Mouse (Mus musculus) midbrain, embryonic 13.5 days (tissue): ENCODE results near the gene Rfx2. TPM values are rescaled to one million over a fixed set of nuclear protein-coding genes. Genes with fewer than 3 reads are reported as not detected.

ENCODE experiments used
- ATAC-seq: fragments of 200-750 bp; cut with Nextera tagmentation; 2 replicates; pipeline ENCODE4 v1.8.0; 2017; ENCODE audit warnings: mild to moderate bottlenecking, moderate TSS enrichment, moderate library complexity
- H3K27ac ChIP-seq: fragments of 300-500 bp; sonication (generic); 2 replicates; pipeline ENCODE4 v1.5.1; 2015; ENCODE audit warnings: inconsistent platforms, mild to moderate bottlenecking, moderate library complexity
- H3K27me3 ChIP-seq: fragments of 300-500 bp; sonication (generic); 2 replicates; pipeline ENCODE4 v1.6.1; 2015; ENCODE audit warnings: mild to moderate bottlenecking, inconsistent platforms
- H3K36me3 ChIP-seq: fragments of 300-500 bp; sonication (generic); 2 replicates; pipeline ENCODE4 v1.6.1; 2015; ENCODE audit warnings: mild to moderate bottlenecking, inconsistent platforms
- H3K4me1 ChIP-seq: fragments of 300-500 bp; sonication (generic); replicated peaks from 2 replicates; pipeline ENCODE4 v1.6.1; 2015; ENCODE audit warnings: inconsistent platforms
- H3K4me2 ChIP-seq: fragments of 300-500 bp; sonication (generic); replicated peaks from 2 replicates; pipeline ENCODE4 v1.6.1; 2015; ENCODE audit warnings: moderate library complexity, mild to moderate bottlenecking, inconsistent platforms
- H3K4me3 ChIP-seq: fragments of 300-500 bp; sonication (generic); replicated peaks from 2 replicates; pipeline ENCODE4 v1.5.1; 2015; ENCODE audit warnings: mild to moderate bottlenecking, inconsistent platforms
- H3K9ac ChIP-seq: fragments of 300-500 bp; sonication (generic); replicated peaks from 2 replicates; pipeline ENCODE4 v1.6.1; 2015; ENCODE audit warnings: mild to moderate bottlenecking, inconsistent platforms
- H3K9me3 ChIP-seq: fragments of 300-500 bp; sonication (generic); 2 replicates; pipeline ENCODE4 v1.6.1; 2016; ENCODE audit warnings: mild to moderate bottlenecking, inconsistent platforms
- WGBS: fragments of 180-500 bp; shearing (Covaris S2); methylation state at CpG from one replicate; pipeline ENCODE4 v1.1.7; 2015; 5-methylcytosine and 5-hydroxymethylcytosine counted together
- polyA plus RNA-seq: library from polyadenylated mRNA; unstranded; fragments of >200 nt; fragmentation: Nextera tagmentation; extraction: Ambion mirVana; gene quantifications from 2 replicates; pipeline ENCODE4 v1.2.1, GENCODE M21; 2015

Gene Rfx2
- polyA plus RNA-seq, 1 experiment from 2014 or later = 6.3 TPM

DNA sequence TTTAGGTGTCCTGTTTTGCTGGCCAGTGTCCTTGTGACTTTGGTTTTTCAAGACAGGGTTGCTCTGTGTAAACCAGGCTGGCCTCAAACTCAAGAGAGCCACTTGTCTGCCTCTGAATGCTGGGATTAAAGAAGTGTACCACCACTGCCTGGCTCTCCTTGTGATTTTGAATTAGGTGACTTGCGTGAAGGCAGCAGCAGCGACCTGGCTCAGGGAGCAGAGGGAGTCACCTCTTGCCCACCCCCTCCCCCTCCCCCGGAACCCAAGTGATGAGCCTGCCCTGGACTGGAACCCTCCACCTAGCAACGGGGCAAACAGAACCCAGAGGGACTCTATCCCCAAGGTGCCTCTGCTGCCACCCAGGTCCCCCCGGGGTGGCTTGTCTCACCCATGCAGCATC, 60.9 kb downstream of the Rfx2 start, which contains the start of gene Prr22:
TSS of gene Prr22 (plus strand) at position 301 of the 400 bp plus-strand sequence.
- WGBS = 95% methylated on average over 5 of the region's 5 CpGs
- Histone ChIP-seq H3K36me3 (peaks cover 55% of the 10 kb centered on the region), H3K9me3 (no peaks in the 10 kb centered on the region), H3K27ac (no peak within 1 kb of the TSS), H3K27me3 (no peaks in the 10 kb centered on the region), H3K4me3 (no peak within 1 kb of the TSS), H3K9ac (no peak within 1 kb of the TSS), H3K4me1 (peaks cover 7% of the 10 kb centered on the region), H3K4me2 (no peak within 1 kb of the TSS)
- no peak for ATAC-seq

DNA sequence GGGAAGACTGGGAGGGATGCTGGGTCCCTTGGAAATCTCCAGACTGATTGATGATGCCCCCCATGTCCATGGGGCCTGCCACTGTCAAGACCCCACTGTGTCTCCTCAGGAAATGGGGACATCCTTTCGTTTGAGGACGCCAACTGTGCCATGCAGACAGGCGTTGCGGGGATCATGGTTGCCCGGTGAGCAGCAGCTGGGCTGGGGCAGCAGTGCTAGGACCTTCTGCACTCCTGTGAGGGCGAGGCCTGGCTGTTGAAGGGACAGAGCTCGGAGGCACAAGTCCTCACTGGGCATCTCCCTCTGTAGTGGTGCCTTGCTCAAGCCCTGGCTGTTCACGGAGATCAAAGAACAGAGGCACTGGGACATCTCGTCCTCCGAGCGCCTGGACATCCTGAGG, 61.9 kb downstream of the Rfx2 start:
- ATAC-seq = no peak
- H3K9ac ChIP-seq = no peak overlapping the region
- peaks cover 11% of the 10 kb centered on the region for H3K4me1 ChIP-seq
- H3K27ac ChIP-seq = no peak overlapping the region
- 97% methylated on average over 11 of the region's 11 CpGs for WGBS
- H3K9me3 ChIP-seq = no peaks in the 10 kb centered on the region
- H3K4me2 ChIP-seq = no peak overlapping the region
- H3K36me3 ChIP-seq = peaks cover 55% of the 10 kb centered on the region
- no peak overlapping the region for H3K4me3 ChIP-seq
- no peaks in the 10 kb centered on the region for H3K27me3 ChIP-seq

GRCm38 (mm10) chr17:56767531-56768135, 63.2 kb downstream of the Rfx2 start:
- ATAC-seq = no peak
- Histone ChIP-seq H3K9ac (no peak overlapping the region), H3K27me3 (no peaks in the 10 kb centered on the region), H3K4me2 (no peak overlapping the region), H3K9me3 (no peaks in the 10 kb centered on the region), H3K4me1 (peaks cover 20% of the 10 kb centered on the region), H3K36me3 (peaks cover 55% of the 10 kb centered on the region), H3K4me3 (no peak overlapping the region), H3K27ac (no peak overlapping the region)
- 94% methylated on average over 29 of the region's 29 CpGs for WGBS

DNA sequence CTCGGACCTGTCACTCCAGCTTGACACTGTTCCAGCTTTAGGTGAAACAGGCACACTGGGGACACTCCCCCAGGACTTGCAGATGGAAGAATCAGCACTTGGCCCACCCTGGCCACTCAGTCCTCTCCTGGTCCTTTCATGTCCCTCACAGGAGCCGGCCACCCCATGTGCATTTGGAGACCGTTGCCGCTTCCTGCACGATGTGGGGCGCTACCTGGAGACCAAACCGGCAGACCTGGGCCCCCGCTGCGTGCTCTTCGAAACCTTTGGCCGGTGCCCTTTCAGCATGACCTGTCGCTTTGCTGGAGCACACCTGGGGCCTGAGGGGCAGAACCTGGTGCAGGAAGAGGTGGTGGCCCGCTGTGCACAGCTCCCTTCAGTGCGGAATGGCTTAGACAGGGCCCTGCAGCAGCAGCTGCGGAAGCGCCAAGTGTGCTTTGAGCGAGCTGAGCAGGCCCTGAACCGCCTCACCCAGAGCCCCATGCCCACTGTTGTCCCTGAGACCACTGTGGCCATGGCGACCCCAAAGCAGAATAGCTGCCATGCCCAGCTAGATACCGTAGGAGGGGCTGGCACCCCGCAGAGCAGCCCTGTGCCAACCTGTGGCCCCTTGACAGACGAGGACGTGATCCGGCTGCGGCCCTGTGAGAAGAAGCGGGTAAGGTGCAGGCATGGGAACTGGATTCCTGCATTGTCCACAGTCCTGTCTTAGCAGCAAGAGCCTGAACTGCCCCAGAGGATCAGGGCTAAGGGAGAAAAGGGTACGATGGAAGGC, 64.0 kb downstream of the Rfx2 start:
- Histone ChIP-seq H3K9me3 (no peaks in the 10 kb centered on the region), H3K4me3 (no peak overlapping the region), H3K36me3 (peaks cover 53% of the 10 kb centered on the region), H3K4me2 (no peak overlapping the region), H3K27me3 (no peaks in the 10 kb centered on the region), H3K27ac (no peak overlapping the region), H3K4me1 (peaks cover 26% of the 10 kb centered on the region), H3K9ac (no peak overlapping the region)
- ATAC-seq = no peak
- over 99% methylated on average over 27 of the region's 27 CpGs for WGBS

DNA sequence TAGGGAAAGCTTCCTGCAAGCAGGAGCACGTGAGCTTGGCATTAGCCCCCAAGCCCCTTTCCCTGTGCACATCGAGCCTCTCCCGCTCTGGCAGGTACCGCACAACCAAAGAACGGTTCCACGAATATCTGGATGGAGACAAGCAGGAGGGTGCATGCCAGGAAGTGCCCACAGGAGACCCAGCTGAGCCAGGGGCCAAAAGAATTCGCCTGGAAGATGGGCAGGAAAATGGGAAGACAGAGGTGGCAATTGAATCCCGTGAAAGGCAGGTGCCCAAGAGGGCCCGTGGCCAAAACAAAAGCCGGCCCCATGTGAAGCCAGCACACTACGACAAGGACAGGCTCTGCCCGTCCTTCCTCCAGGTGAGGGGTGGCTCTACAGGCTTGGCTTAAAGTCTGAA, 65.4 kb downstream of the Rfx2 start:
- Histone ChIP-seq H3K9me3 (no peaks in the 10 kb centered on the region), H3K4me2 (peak overlapping the region; percentile 72), H3K4me1 (peaks cover 30% of the 10 kb centered on the region), H3K4me3 (peak overlapping the region; percentile 72), H3K27ac (peak overlapping the region; percentile 94), H3K36me3 (peaks cover 39% of the 10 kb centered on the region), H3K27me3 (peaks cover 11% of the 10 kb centered on the region), H3K9ac (peak overlapping the region; percentile 73)
- WGBS = 60% methylated on average over 12 of the region's 12 CpGs
- ATAC-seq = peak; percentile 14

GRCm38 (mm10) chr17:56764474-56765354, 66.1 kb downstream of the Rfx2 start, which contains the start of gene Dus3l:
Gene Dus3l, plus strand, starts transcription at chr17:56764757.
- H3K4me1 ChIP-seq = peaks cover 30% of the 10 kb centered on the region
- ATAC-seq = peak; percentile 85
- no peaks in the 10 kb centered on the region for H3K9me3 ChIP-seq
- peak within 1 kb of the TSS; percentile 73 for H3K9ac ChIP-seq
- peak within 1 kb of the TSS; percentile 72 for H3K4me3 ChIP-seq
- H3K36me3 ChIP-seq = peaks cover 32% of the 10 kb centered on the region
- peak within 1 kb of the TSS; percentile 72 for H3K4me2 ChIP-seq
- 1% methylated on average over 57 of the region's 58 CpGs for WGBS
- H3K27me3 ChIP-seq = peaks cover 19% of the 10 kb centered on the region
- peak within 1 kb of the TSS; percentile 94 for H3K27ac ChIP-seq

DNA sequence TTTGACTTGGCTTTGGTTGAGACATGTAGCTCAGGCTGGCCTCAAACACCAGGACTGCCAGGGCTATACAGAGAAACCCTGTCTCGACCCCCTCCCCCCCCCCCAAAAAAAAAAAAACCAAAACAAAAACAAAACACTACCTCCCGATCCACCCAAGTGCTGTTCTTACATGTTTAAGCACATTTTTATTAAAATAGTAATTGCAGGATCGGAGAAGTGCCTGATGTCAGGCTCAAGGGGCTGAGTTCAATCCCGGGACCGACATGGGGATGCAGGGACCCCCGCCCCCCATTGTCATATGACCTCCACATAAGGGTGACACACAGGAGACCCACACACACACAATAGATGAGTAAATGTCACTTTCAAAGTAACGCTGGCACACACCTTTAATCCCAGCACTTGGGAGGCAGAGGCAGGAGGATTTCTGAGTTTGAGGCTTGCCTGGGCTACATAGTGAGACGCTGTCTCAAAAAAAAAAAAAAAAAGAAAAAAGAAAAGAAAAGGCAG, 67.0 kb downstream of the Rfx2 start:
- peak overlapping the region; percentile 72 for H3K4me3 ChIP-seq
- peaks cover 28% of the 10 kb centered on the region for H3K27me3 ChIP-seq
- H3K27ac ChIP-seq = peak overlapping the region; percentile 94
- H3K36me3 ChIP-seq = peaks cover 23% of the 10 kb centered on the region
- no peaks in the 10 kb centered on the region for H3K9me3 ChIP-seq
- 76% methylated on average over 8 of the region's 8 CpGs for WGBS
- H3K4me1 ChIP-seq = peaks cover 30% of the 10 kb centered on the region
- H3K9ac ChIP-seq = no peak overlapping the region
- H3K4me2 ChIP-seq = peak overlapping the region; percentile 72
- no peak for ATAC-seq

DNA sequence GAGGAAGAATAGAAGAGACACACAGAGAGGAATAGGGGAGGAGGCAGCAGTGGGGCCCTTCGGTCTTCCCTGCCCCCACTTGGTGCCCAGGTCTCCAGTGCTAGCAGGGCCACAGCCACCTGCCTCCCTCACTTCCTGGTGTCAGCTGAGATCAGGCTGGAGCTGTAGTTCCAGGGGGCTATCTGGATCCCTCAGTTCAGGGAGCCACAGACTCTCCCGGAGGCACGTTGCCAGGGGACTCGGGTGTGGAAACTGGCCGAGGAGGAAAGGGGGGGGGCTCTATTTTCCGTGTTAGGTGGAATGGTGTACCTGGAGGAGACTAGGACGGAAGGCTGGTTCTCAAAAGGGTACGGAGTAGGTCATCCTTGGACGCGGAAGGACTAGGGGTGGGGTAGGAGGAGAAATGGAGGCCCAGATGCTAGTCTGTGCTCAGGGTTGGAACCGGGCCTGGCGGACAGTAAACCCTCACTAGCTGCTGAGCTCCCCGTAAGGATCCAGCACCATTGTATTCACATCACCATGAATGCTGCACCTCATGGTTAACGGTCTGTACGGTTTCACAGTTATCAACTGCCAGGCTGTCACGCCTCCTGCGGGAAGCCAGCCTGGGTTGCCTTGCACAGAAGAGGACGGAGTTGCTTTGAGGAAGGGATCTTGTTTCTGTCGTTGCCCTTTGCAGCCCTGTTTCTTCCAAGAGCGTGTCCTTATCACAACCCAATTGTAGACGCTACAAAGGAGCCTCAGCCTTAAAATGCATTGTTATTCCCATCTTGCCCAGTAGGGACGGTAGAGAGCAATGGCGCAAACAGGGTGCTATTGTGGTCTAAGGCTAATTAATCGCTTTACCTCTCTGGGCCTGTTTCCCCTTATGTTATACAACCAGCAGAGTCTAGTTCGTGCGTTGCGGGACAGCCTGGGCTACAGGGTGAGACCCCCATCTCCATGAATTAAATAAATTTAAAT, 67.8 kb downstream of the Rfx2 start:
- ATAC-seq = no peak

GRCm38 (mm10) chr17:56761991-56762410, 68.8 kb downstream of the Rfx2 start:
- H3K27me3 ChIP-seq = peaks cover 45% of the 10 kb centered on the region
- peak overlapping the region; percentile 69 for H3K9ac ChIP-seq
- no peaks in the 10 kb centered on the region; the same call in 1 of the 2 replicates for H3K9me3 ChIP-seq
- H3K4me3 ChIP-seq = peak overlapping the region; percentile 51
- H3K36me3 ChIP-seq = peaks cover 6% of the 10 kb centered on the region
- H3K4me1 ChIP-seq = peaks cover 38% of the 10 kb centered on the region
- H3K27ac ChIP-seq = peak overlapping the region; percentile 95
- peak overlapping the region; percentile 65 for H3K4me2 ChIP-seq
- WGBS = under 1% methylated on average over 28 of the region's 28 CpGs
- peak; percentile 44 for ATAC-seq

More for the DNA sequence above, 67.8 kb downstream of the Rfx2 start:
- peaks cover 15% of the 10 kb centered on the region for H3K36me3 ChIP-seq
- peak overlapping the region; percentile 95 for H3K27ac ChIP-seq
- H3K9ac ChIP-seq = no peak overlapping the region
- peaks cover 30% of the 10 kb centered on the region for H3K4me1 ChIP-seq
- peak overlapping the region; percentile 65 for H3K4me2 ChIP-seq
- WGBS = 47% methylated on average over 27 of the region's 27 CpGs
- no peak overlapping the region for H3K4me3 ChIP-seq
- H3K9me3 ChIP-seq = no peaks in the 10 kb centered on the region; the same call in 1 of the 2 replicates
- peaks cover 35% of the 10 kb centered on the region for H3K27me3 ChIP-seq

DNA sequence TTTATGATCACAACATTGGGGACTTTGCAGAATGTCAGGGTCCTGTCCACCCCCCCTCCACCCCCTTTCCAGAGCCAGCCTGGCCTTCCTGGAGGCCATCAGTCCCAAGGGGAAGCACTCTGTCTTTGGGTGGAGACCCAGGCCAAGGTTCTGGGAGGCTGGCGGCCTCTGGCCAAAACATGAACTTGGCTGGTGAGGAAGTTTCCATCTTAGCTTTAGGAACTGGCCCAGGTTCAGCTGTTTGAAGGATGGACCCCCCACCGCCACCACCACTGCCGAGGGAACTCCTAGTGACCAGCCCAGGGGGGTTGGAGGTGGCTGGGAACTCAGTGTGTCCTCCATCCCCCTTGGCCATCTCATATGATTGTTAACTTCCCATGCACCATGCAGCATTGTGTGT, 69.7 kb downstream of the Rfx2 start:
- H3K27ac ChIP-seq = no peak overlapping the region
- H3K27me3 ChIP-seq = peaks cover 54% of the 10 kb centered on the region
- 76% methylated on average over 3 of the region's 3 CpGs for WGBS
- no peak overlapping the region for H3K9ac ChIP-seq
- peaks cover 44% of the 10 kb centered on the region for H3K4me1 ChIP-seq
- no peak for ATAC-seq
- H3K4me2 ChIP-seq = 0 out of 2 replicates have a peak overlapping the region, but pooled peaks have one; percentile 65
- no peaks in the 10 kb centered on the region; the same call in 1 of the 2 replicates for H3K9me3 ChIP-seq
- H3K4me3 ChIP-seq = no peak overlapping the region; the same call in 1 of the 2 replicates
- no peaks in the 10 kb centered on the region for H3K36me3 ChIP-seq
